Mouse (Mus musculus) lung, embryonic 15.5 days (tissue): ENCODE data around the gene Olfr1441. TPM values are rescaled to one million over a fixed set of nuclear protein-coding genes. Genes with fewer than 3 reads are reported as not detected.

Experiments used
- ATAC-seq: fragments of 200-750 bp; cut with Nextera tagmentation; 2 replicates; pipeline ENCODE4 v1.8.0; 2017; ENCODE audit warnings: moderate number of reproducible peaks, borderline replicate concordance; ENCODE audit not compliant: low FRiP score, low TSS enrichment; ENCODE audit errors: extremely low read depth
- H3K27ac ChIP-seq: fragments of 300-500 bp; sonication (generic); 2 replicates; pipeline ENCODE4 v1.5.1; 2015; ENCODE audit warnings: moderate library complexity, mild to moderate bottlenecking, inconsistent platforms
- H3K27me3 ChIP-seq: fragments of 300-500 bp; sonication (generic); 2 replicates; pipeline ENCODE4 v1.6.1; 2015; ENCODE audit warnings: inconsistent platforms
- H3K36me3 ChIP-seq: fragments of 300-500 bp; sonication (generic); 2 replicates; pipeline ENCODE4 v1.6.1; 2015; ENCODE audit warnings: inconsistent platforms
- H3K4me1 ChIP-seq: fragments of 300-500 bp; sonication (generic); 2 replicates; pipeline ENCODE4 v1.6.1; 2015; ENCODE audit warnings: inconsistent platforms
- H3K4me2 ChIP-seq: fragments of 300-500 bp; sonication (generic); 2 replicates; pipeline ENCODE4 v1.6.1; 2015; ENCODE audit warnings: inconsistent platforms, mild to moderate bottlenecking, moderate library complexity
- H3K4me3 ChIP-seq: fragments of 300-500 bp; sonication (generic); 2 replicates; pipeline ENCODE4 v1.5.1; 2015; ENCODE audit warnings: mild to moderate bottlenecking, inconsistent platforms
- H3K9ac ChIP-seq: fragments of 300-500 bp; sonication (generic); 2 replicates; pipeline ENCODE4 v1.6.1; 2015; ENCODE audit warnings: inconsistent platforms
- H3K9me3 ChIP-seq: fragments of 300-500 bp; sonication (generic); 2 replicates; pipeline ENCODE4 v1.6.1; 2016; ENCODE audit warnings: inconsistent platforms
- WGBS: fragments of 180-500 bp; shearing (Covaris S2); methylation state at CpG from one replicate; pipeline ENCODE4 v1.1.7; 2015; 5-methylcytosine and 5-hydroxymethylcytosine counted together
- polyA plus RNA-seq: library from polyadenylated mRNA; unstranded; fragments of >200 nt; fragmentation: Nextera tagmentation; extraction: Ambion mirVana; gene quantifications from 2 replicates; pipeline ENCODE4 v1.2.1, GENCODE M21; 2015

Gene Olfr1441
- polyA plus RNA-seq, 1 experiment from 2014 or later: not detected

- Histone ChIP-seq H3K4me2 (no peak overlapping the region), H3K4me1 (peaks cover 10% of the 10 kb centered on the region), H3K36me3 (peaks cover 16% of the 10 kb centered on the region), H3K9ac (no peak overlapping the region), H3K27me3 (no peaks in the 10 kb centered on the region), H3K4me3 (no peak overlapping the region), H3K27ac (peak overlapping the region; percentile 90), H3K9me3 (no peaks in the 10 kb centered on the region)
- ATAC-seq: no peak
- WGBS: 46% methylated on average over 4 of the region's 4 CpGs
These were observed 47.4 kb downstream of the Olfr1441 start for GRCm38 (mm10) chr19:12464674-12465073.

- 85% methylated on average over 10 of the region's 10 CpGs for WGBS
- no peak for ATAC-seq
- H3K27ac ChIP-seq: peak overlapping the region; percentile 90
- peaks cover 19% of the 10 kb centered on the region for H3K36me3 ChIP-seq
- no peaks in the 10 kb centered on the region for H3K27me3 ChIP-seq
- H3K4me3 ChIP-seq: no peak overlapping the region
- H3K9me3 ChIP-seq: no peaks in the 10 kb centered on the region
- H3K9ac ChIP-seq: no peak overlapping the region
- no peak overlapping the region for H3K4me2 ChIP-seq
- H3K4me1 ChIP-seq: peaks cover 10% of the 10 kb centered on the region
These were observed 48.4 kb downstream of the Olfr1441 start for GRCm38 (mm10) chr19:12465530-12466144.

- WGBS: 25% methylated on average over 7 of the region's 7 CpGs
- Histone ChIP-seq H3K36me3 (peaks cover 19% of the 10 kb centered on the region), H3K4me1 (peaks cover 13% of the 10 kb centered on the region), H3K27ac (peak overlapping the region; percentile 90), H3K27me3 (no peaks in the 10 kb centered on the region), H3K9ac (no peak overlapping the region), H3K9me3 (no peaks in the 10 kb centered on the region), H3K4me2 (no peak overlapping the region), H3K4me3 (no peak overlapping the region)
- peak; percentile 19; the same call in 1 of the 2 replicates for ATAC-seq
These were observed 49.0 kb downstream of the Olfr1441 start for GRCm38 (mm10) chr19:12466204-12466603.

- Histone ChIP-seq H3K9ac (no peak overlapping the region), H3K27me3 (no peaks in the 10 kb centered on the region)
These were observed 50.2 kb downstream of the Olfr1441 start for GRCm38 (mm10) chr19:12467436-12467835.

GRCm38 (mm10) chr19:12471866-12472265 is 54.6 kb downstream of the Olfr1441 start:
- Histone ChIP-seq H3K4me1 (peaks cover 52% of the 10 kb centered on the region), H3K36me3 (peaks cover 19% of the 10 kb centered on the region), H3K27ac (peak overlapping the region; percentile 92), H3K27me3 (no peaks in the 10 kb centered on the region), H3K4me2 (no peak overlapping the region), H3K9me3 (no peaks in the 10 kb centered on the region), H3K4me3 (no peak overlapping the region), H3K9ac (no peak overlapping the region)
- ATAC-seq: no peak
- WGBS: 20% methylated on average over 3 of the region's 3 CpGs

More at GRCm38 (mm10) chr19:12467436-12467835, 50.2 kb downstream of the Olfr1441 start:
- Histone ChIP-seq H3K27ac (no peak overlapping the region), H3K36me3 (peaks cover 19% of the 10 kb centered on the region), H3K4me2 (no peak overlapping the region), H3K4me3 (no peak overlapping the region), H3K4me1 (peaks cover 24% of the 10 kb centered on the region), H3K9me3 (no peaks in the 10 kb centered on the region)
- ATAC-seq: no peak
- WGBS: 77% methylated on average over 5 of the region's 5 CpGs

- Histone ChIP-seq H3K9ac (no peak overlapping the region), H3K9me3 (no peaks in the 10 kb centered on the region), H3K4me3 (no peak overlapping the region), H3K4me2 (no peak overlapping the region), H3K27ac (peak overlapping the region; percentile 92), H3K36me3 (peaks cover 22% of the 10 kb centered on the region), H3K27me3 (no peaks in the 10 kb centered on the region), H3K4me1 (peaks cover 57% of the 10 kb centered on the region)
- no peak for ATAC-seq
- 54% methylated on average over 5 of the region's 5 CpGs for WGBS
These were observed 55.2 kb downstream of the Olfr1441 start for GRCm38 (mm10) chr19:12472381-12472976.

Other genes starting within 250 kb of the Olfr1441 start
- gene Olfr1555-ps1, start 247.3 kb upstream of the Olfr1441 start, polyA plus RNA-seq: not detected in 2 replicates
- gene Olfr1431, start 216.8 kb upstream of the Olfr1441 start, polyA plus RNA-seq: not detected in 2 replicates
- gene Olfr1432, start 184.8 kb upstream of the Olfr1441 start, polyA plus RNA-seq: not detected in 2 replicates
- gene Olfr262, start 175.8 kb upstream of the Olfr1441 start, polyA plus RNA-seq: not detected in 2 replicates
- gene Olfr235, start 156.4 kb upstream of the Olfr1441 start, polyA plus RNA-seq: not detected in 2 replicates
- not detected in 2 replicates for gene Olfr1434, start 137.6 kb upstream of the Olfr1441 start, polyA plus RNA-seq
- gene Olfr1436, start 118.3 kb upstream of the Olfr1441 start, polyA plus RNA-seq: not detected in 2 replicates
- not detected in 2 replicates for gene Olfr1437, start 92.3 kb upstream of the Olfr1441 start, polyA plus RNA-seq
- not detected in 2 replicates for gene Olfr1438-ps1, start 81.5 kb upstream of the Olfr1441 start, polyA plus RNA-seq
- gene Olfr1440, start 30.2 kb upstream of the Olfr1441 start, polyA plus RNA-seq: not detected in 2 replicates
- gene Pfpl, start 10.5 kb downstream of the Olfr1441 start, polyA plus RNA-seq: not detected in 2 replicates
- 0.67 and 1.0 TPM in 2 replicates for gene Mpeg1, start 43.3 kb downstream of the Olfr1441 start, polyA plus RNA-seq
- gene Dtx4, start 84.0 kb downstream of the Olfr1441 start, polyA plus RNA-seq: 16.1 and 16.5 TPM in 2 replicates
- 32.0 TPM in 2 replicates for gene Fam111a, start 128.3 kb downstream of the Olfr1441 start, polyA plus RNA-seq
- gene Gm4952, start 182.5 kb downstream of the Olfr1441 start, polyA plus RNA-seq: 0.12 TPM in 1 of 2 replicates, not detected in the other
- gene Glyat, start 215.9 kb downstream of the Olfr1441 start, polyA plus RNA-seq: not detected in 2 replicates